Mouse (Mus musculus) brown adipose tissue, adult 24 weeks (tissue): ENCODE data around the gene Gm7102. TPM values are rescaled to one million over a fixed set of nuclear protein-coding genes. Genes with fewer than 3 reads are reported as not detected.

ENCODE experiments used
- polyA plus RNA-seq: library from polyadenylated mRNA; stranded (reverse); fragments of >200 nt; gene quantifications from 2 replicates; pipeline ENCODE4 v1.2.4, GENCODE M21; 2012; ENCODE audit not compliant: missing spikeins, insufficient read depth, insufficient read length

Gene Gm7102
- polyA plus RNA-seq, 1 experiment = not detected

Other genes with a start within 250 kb of the Gm7102 start
- gene Zfp950, start 35.5 kb downstream of the Gm7102 start, polyA plus RNA-seq = 11.3 and 23.0 TPM in 2 replicates
- not detected in 2 replicates for gene Gm6020, start 7.6 kb upstream of the Gm7102 start, polyA plus RNA-seq
- gene Csf2ra, start 52.1 kb upstream of the Gm7102 start, polyA plus RNA-seq = 5.4 and 5.9 TPM in 2 replicates
- not detected in 2 replicates for gene Gm21060, start 120.8 kb upstream of the Gm7102 start, polyA plus RNA-seq